Mouse (Mus musculus): ENCODE data around the gene Mybphl.

Mybphl gene

GRCm38 (mm10) chr3:108372274-108372673 is 7.6 kb downstream of the Mybphl start:
- no peak for DNase-seq (ENCODE audit: low read depth, low spot score)

- no peak for DNase-seq (ENCODE audit: low read depth, low spot score)
Observed at GRCm38 (mm10) chr3:108372691-108373090, 8.0 kb downstream of the Mybphl start.

DNA sequence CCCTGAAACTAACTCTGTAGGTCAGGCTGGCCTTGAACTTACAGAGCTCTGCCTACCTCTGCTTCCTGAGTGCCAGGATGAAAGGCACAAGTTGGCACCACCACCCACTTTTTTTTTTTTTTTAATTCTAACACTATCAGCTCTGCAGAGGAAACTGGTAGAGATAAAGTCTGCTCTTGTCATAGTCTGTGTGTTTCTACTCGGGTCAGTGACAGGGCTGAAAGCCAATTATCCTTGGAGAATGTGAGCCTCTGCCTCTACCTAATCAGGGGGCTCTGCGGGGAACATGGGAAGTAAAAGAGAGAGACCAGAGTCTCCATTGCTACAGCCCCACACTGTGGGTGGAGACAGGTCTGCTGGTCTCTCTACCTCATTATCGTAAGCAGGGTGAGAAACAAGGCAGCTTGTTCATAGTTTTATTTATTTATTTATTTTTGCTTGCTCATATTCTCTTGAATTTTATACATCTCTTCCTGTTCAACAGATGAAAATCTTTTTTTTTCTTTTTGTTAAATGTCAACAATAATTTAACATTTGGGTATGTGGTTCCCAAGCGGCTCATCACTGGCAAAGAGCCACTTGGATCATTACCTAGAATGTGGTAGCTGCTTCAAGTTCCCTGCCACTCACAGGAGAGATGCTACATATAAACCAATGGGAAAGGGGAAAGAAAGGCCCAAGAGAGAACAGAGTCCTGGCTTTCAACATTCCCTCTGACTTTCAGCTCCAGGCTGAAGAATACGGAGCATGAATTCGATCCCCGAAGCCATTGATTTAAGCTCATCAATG is 14.4 kb downstream of the Mybphl start:
- DNase-seq (ENCODE audit: low read depth, low spot score): no peak

DNA sequence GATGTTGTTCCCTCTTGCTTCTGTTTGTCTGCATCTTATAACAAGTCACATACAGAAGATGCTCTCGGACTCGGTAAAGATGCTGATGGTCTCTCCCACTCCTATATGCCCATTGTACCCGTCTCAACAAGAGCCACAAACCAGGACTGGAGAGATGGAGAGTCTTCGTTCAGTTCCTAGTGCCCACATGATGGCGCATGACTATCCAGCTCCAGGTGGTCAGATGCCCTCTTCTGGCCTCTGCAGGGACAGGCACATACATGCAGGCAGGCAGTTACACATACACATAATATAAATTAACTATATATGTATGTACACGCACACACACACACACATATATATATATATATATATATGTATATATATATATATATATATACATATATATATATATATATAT is 16.0 kb downstream of the Mybphl start:
- DNase-seq (ENCODE audit: low read depth, low spot score): no peak

DNA sequence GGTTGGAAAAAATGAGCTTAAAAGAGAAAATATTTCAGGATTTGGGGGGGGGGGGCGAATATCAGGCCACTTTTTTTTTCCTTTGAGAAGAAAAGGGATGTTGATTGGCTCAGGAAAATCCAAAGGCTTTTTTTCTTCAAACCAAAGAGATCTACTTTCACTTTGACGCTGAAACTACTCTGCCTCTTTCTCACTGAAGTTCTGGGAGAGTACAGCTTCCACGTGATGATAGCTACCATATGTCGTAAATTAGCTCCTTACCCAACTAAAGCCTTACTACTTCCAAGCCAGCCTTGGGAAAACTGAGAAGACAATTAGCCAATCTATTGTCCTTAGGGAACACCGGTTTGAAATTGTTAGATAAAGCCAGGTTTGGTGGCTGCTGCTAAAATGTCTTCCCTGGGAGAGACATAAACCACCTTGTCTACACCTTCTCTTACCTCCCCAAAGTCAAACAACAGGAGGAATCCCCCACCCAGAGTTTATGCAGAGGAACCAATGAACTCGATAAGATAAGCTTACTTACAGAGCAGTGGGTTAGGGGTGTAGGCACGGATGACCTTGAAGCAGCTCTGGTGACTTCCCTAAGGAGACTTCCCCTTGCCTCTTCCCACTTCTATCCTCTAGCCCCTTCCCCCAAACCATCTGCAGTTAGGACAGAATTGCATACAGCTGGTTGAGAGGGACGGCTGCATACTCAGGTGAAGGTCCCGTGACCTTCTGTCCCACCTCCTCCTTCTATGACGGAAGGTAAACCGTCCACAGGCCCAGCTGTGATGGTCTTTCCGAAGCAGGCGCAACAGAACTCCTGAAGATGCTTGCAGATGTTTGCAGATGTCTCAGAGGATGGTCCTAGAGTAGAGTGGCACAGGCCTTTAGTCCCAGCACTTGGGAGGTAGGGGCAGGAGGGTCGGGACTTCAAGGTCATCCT is 17.5 kb downstream of the Mybphl start:
- no peak for DNase-seq (ENCODE audit: low read depth, low spot score)

GRCm38 (mm10) chr3:108383485-108384354 is 19.0 kb downstream of the Mybphl start, which contains the start of gene Psrc1:
Gene Psrc1 (plus strand): TSS chr3:108383839.
- DNase-seq (ENCODE audit: low read depth, low spot score): peak; percentile 67

DNA sequence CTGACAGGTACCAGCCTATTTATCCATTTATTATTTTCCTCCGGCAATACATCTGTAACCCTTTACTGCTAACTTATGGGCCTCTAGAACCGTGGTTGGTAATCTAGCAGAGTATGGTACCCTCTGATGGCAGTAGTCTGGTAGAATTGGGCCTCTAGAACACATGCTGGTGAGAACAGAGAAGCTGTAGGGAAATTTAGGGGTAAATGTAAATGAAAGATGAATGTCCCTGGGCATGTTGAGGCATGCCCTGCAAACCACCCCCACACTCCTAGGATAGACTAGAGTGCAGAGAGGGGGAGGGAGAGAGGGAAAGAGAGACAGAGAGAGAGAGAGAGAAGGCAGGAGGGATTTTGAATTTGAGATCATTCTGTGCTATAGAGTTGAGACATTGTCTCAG is 19.7 kb downstream of the Mybphl start:
- DNase-seq (ENCODE audit: low read depth, low spot score): no peak

DNA sequence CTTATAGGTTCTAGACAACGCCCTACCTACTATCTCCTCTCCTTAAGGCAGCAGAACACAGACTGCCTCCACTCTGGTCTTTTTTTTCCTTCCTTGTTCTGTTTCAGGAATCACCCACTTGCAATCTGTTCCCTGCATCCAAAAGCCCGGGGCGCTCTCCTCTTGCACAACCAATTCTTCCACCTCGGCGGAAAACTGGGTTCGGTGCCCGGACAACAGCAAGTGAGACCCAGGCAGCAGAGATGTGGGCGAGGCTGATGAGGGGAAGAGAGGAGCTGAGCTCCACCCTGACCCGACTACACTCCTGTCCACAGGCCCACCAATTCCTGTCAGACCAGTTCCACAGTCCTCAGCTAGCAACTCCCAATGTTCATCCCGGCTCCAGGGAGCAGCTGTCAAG is 21.5 kb downstream of the Mybphl start:
- no peak for DNase-seq (ENCODE audit: low read depth, low spot score)

DNA sequence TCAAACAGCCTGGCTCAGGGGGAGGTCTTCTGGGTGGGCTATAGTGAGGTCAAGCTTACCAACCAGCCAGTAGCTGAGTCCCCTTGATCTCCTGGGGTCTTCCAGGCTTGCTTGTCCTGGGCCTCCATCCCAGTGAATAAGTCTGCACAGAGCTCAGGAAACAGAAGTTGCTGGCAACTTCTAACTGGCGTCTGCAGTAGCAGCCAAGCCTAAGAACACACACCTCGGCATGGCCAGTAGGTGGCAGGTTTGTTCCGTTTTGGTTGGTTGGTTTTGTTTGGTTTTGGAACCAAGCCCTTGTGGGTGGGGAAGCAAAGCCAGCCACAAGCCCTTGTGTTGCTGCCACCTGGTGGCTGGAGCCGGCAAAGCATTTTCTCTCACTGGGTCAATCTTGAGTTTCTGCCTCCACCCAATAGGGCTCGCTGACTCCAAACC is 24.4 kb downstream of the Mybphl start:
- DNase-seq (ENCODE audit: low read depth, low spot score): peak; percentile 94

DNA sequence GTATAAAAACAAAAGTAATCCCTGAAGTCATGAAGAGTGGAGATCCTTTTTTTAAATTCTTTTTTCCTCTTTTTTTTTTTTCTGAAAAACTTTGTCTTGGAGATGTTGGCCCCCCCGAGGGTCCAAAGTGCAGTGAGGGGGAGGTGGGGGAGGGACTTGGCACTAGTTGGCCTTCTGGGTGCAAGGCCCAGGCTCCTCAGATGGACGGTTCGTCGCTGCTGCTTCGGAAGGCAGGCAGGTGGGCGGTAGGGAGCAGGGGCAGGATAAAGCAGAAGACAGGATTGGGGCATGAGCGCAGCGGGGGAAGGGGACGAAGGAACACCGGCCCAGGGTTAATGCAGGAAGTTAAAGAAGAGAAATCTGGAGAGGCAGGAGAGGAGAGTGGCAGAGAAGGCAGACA is 27.6 kb downstream of the Mybphl start:
- no peak for DNase-seq (ENCODE audit: low read depth, low spot score)

DNA sequence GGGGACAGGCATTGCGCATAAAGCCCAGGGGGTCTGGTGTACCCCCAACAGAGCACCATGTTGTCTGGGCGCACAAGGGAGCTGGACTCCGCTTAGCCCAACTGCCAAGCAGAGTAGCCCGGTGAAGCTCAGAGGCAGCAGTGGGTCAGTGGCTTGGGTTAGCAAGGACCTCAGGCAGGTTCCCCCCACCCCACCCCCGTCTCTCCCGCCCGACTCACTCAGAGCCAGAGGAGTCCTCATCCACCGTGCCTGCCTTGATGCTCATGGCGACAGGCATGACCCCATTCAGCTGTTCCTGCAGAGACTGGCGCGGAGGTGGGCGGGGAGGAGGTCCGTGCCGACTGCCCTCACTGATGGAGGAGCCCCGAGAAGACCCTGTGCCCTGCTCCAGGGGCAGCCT is 28.1 kb downstream of the Mybphl start:
- no peak for DNase-seq (ENCODE audit: low read depth, low spot score)

DNA sequence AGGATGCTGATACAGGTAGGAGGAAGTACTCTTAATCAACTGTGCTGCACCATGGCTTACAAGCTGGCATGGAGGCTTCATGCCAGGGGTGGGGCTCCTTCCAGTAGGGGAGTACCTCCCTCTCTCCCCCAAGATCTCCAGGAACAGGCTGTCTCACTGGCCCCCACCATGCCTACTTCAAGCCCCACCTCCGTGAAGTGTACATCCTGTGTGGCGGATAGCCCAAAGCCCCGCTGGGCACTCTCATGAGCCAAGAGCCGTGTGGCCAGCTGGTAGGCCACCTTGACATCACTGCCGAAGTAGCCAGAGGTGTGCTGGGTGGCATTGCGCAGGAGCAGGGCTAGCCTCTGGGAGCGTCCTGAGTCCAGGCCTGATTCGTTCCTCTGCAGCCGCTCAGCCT is 33.6 kb downstream of the Mybphl start:
- no peak for DNase-seq (ENCODE audit: low read depth, low spot score)

GRCm38 (mm10) chr3:108400442-108400841 is 35.7 kb downstream of the Mybphl start:
- DNase-seq (ENCODE audit: low read depth, low spot score): no peak

DNA sequence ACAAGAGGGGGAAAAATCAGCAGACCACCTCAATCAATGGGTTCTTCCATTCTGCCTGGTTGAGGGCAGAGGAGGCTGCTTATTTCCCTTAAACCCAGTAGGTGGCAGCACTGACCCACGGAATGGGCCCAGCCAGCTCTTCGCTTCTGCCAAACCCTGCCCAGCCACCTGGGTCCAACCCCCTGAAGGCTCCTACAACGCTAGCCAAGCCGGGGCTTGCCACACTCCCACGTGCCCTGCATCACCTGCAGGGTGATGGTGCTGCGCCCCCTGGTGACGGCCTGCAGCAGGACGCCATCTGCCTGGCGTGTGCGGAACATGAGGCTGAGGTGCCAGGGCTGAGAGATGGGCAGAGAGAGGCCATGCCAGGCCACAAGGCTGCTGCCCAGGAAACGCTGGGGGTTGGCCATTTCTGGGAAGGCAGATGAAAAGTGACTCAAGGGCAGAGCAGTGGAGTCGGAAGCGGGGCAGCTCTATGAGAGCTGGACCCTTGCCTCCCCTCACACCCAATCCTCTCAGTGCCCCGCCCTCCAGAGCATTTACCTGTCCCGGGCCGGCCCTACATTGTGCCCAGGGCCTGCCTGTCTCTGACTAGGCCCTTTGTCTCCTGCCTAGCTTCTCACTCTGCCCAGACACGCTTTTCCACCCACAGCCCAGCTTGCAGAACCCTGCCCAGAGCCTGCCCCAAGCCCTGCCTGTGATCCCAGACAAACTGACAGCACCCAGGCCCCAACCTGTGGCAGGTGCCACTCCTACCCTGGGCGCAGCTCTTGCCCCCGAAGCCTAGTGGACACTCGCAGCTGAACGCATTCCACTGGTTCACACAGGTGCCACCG is 37.2 kb downstream of the Mybphl start:
- DNase-seq (ENCODE audit: low read depth, low spot score): peak; percentile 75

DNA sequence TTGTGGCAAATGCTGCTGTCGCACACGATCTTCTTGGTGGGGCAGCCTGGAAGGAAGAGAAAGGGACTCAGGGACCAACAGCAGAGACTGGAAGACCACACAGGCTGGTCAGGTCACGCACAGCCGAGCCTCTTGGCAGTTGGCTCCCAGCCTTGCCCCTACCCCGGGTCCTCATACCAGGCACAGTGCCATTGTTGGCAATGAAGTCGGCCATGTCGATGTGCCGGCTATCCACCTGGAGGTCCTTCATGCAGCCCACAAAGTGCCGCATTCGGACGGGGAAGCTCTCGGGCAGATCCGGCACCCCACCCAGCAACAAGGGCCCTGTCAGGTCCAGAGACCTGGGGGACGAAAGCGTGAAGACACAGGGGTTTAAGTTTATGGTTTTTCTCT is 37.8 kb downstream of the Mybphl start:
- DNase-seq (ENCODE audit: low read depth, low spot score): no peak

- DNase-seq (ENCODE audit: low read depth, low spot score): no peak
Observed at GRCm38 (mm10) chr3:108405536-108406305, 41.0 kb downstream of the Mybphl start.

DNA sequence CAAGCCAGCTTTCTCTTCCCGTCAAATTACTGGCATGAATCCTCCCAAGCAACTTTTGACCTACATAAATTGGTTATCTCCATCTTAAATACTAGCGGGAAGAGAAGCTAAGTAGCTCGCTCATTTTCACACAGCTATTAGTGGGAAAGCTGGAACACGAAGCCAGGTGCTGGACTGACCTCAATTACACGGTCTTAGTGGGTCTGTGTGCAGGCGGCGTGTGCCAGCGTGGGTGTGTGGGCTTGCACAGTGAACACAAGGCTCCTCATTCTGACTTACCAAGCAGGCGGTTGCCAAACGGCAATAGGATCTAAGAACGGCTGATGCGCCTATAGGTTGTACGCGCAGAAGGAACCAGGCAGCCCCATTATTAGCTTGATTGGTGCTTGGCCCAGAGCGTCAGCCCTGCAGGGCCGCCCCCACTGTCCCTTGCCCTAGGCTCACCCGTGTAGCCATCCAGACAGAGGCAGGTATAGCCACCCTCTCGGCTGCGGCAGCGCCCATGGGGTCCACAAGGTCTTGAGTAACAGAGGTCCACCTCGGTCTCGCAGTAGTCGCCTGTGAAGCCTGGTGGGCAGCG is 41.7 kb downstream of the Mybphl start:
- no peak for DNase-seq (ENCODE audit: low read depth, low spot score)

DNA sequence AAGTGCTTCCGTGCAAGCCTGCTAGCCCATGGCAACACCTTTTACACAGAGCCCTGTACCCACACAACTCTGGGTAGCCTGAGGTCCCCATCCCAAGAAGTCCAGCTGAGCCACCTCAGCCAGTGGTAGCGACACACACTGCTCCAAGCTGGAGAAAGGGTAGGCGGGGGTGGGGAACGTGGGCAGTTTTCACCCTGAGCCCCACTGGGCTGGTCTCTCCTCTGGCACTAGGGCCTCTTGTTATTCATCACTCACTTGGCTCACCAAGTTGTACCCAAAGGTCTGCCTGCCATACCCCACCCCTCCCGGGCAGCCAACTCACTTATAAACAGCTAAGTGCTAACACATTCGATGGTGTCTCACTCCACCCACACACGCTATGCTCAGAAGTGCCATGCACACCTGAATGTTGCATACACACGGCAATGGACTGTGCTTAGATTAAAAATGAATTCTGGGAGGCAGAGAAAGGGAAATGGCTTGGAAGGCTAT is 43.9 kb downstream of the Mybphl start:
- DNase-seq (ENCODE audit: low read depth, low spot score): no peak

DNA sequence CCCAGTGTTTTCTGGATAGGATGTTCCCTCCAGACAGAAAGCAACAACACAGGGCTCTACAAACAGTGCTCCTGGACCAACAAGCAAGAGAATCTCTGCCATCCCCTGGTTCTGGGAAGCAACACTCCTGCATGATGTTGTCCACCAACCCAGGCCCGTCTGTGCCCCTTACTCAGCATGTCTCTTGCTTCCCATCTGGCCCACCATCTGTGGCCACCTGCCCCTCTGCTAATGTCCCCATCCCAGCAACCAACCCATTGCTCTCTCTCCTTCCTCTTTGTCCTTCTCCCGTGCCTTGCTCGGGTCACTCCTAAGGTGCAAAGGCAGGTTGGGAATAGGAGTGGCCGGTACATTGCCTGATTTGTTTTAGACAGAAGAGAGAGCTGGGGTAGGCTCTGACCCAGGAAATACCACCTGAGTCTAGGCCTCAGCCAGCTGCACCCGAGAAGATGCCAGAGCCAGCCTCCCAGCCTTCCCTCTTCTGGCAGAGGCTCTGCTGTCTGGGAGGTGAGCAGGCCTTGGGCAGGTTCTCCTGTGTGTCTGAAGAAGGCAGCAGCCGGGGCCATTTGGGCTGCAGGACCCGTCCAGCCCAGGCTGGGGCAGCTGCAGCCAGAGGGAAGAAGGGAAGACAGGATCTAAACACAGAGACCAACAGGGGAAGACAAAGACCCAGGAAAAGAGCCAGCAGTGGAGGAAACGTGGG is 45.1 kb downstream of the Mybphl start:
- no peak for DNase-seq (ENCODE audit: low read depth, low spot score)

Data from WW6 (cell line).